Mouse (Mus musculus) ES-CJ7 (cell line): ENCODE measurements around the gene Hpse.

Source experiments
- DNase-seq: peaks from one replicate; pipeline ENCODE4 v3.0.0; 2011; ENCODE audit warnings: low read depth, low spot score

The Hpse gene

GRCm38 (mm10) chr5:100642316-100642715, 77.2 kb downstream of the Hpse start:
- DNase-seq: no peak

DNA sequence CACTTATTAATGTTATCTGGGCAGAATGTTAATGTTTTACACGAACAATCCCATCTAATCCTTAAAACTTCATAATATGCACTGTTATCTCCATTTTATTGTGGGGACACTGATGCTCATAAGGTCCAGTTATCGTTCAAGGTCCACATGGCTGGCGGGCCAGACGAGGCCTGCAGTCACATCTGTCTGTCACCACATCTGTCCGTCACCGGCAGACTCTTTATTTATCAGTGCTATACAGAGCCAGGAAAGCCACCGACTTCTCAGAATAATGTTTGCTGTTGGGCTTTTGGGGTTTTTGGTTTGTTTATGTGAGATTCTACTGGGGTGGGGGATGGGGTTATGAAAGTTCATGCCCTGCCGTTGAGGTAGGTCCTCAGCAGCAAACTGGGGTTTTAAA, 81.0 kb downstream of the Hpse start:
- no peak for DNase-seq

DNA sequence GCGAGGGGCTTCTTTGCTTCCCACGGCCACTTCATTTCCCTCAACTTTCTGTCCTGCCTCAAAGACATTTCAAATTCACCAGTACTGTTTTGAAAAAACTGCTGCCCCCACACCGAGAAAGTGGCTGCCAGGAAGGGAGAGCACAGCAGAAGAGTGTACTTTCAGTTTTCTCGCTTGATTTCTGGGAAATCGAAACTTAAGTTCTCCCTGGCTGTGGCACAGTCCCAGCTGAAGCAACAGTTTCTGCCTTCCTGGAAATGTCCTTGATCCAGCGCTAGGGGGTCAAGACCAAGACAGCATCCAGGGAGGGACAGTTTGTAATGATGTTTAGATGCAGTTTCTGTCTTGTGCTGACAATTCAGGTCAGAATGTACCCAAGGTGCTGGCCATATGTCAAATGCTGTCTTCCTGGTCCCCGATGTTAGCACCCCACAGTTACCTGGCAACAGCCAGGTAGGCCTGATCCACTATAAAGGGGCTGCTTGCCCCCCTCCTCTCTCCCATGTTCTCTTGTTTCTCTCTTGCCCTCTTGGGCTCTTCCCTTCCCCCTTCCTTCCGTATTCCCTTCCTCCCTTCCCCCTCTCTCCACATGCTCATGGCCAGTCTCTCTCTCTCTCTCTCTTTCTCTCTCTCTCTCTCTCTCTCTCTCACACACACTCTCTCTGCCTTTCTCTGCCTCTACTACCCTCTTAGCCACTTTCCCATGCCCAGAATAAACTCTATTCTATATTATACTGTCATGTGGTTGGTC, 82.5 kb downstream of the Hpse start:
- DNase-seq: no peak

DNA sequence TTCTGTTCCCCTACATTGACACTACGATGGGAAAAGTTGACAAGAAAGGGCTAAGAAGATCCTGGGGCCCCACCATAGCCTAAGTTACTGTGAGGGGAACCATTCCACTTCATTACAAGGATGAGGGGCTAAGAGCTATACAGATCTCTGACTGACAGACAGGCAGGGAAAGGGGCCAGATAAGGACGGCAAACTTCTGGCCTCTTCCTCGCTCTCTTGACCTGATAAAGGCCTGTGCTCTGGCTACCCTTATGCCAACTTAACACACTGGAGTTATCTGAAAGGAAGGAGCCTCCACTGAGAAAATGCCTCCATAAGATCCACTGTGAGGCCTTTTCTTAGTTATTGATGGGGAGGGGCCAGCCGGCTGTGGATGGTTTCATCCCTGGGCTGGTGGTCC, 83.6 kb downstream of the Hpse start:
- no peak for DNase-seq

- DNase-seq: no peak
Observed at GRCm38 (mm10) chr5:100634885-100635478, 84.5 kb downstream of the Hpse start.

GRCm38 (mm10) chr5:100632540-100633129, 86.9 kb downstream of the Hpse start:
- no peak for DNase-seq
